Mouse (Mus musculus) liver, embryonic 14.5 days (tissue): ENCODE data around the gene Clta. TPM values are rescaled to one million over a fixed set of nuclear protein-coding genes. Genes with fewer than 3 reads are reported as not detected.
A peak's percentile ranks its signal among the peaks of the same experiment; 100 is the strongest.

ENCODE experiments used
- ATAC-seq: fragments of 200-750 bp; cut with Nextera tagmentation; 2 replicates; pipeline ENCODE4 v1.8.0; 2017; ENCODE audit warnings: moderate number of reproducible peaks, mild to moderate bottlenecking, moderate library complexity; ENCODE audit not compliant: insufficient read depth
- DNase-seq, 3 experiments: peaks; one replicate each; pipeline ENCODE4 v3.0.0-alpha.2; 2012 to 2013; ENCODE audit warnings: low read depth in 3 of 3, low spot score in 3 of 3
- H3K27ac ChIP-seq: fragments of 300-500 bp; sonication (generic); 2 replicates; pipeline ENCODE4 v1.5.1; 2014; ENCODE audit warnings: moderate library complexity, mild to moderate bottlenecking, control low read depth, inconsistent platforms
- H3K27me3 ChIP-seq: fragments of 300-500 bp; sonication (generic); 2 replicates; pipeline ENCODE4 v1.6.1; 2014; ENCODE audit warnings: mild to moderate bottlenecking, low read length, moderate library complexity; ENCODE audit not compliant: control insufficient read depth, insufficient read depth
- H3K36me3 ChIP-seq: fragments of 300-500 bp; sonication (generic); replicated peaks from 2 replicates; pipeline ENCODE4 v1.6.1; 2014; ENCODE audit warnings: low read depth; ENCODE audit not compliant: control insufficient read depth, insufficient read depth
- H3K4me1 ChIP-seq, 2 experiments: fragments of 200-500 bp in 1 of 2; fragments of 300-500 bp in 1 of 2; sonication (generic) in 1 of 2; replicated peaks; 2 replicates each; pipeline ENCODE4 v1.6.1; 2012 to 2014; ENCODE audit warnings: antibody characterized with exemption in 1 of 2, inconsistent platforms in 1 of 2, low read length in 1 of 2; ENCODE audit not compliant: control insufficient read depth in 2 of 2, insufficient read depth in 2 of 2
- H3K4me2 ChIP-seq: fragments of 300-500 bp; sonication (generic); 2 replicates; pipeline ENCODE4 v1.6.1; 2014; ENCODE audit warnings: low read depth, mild to moderate bottlenecking, control low read depth, moderate library complexity
- H3K4me3 ChIP-seq, 2 experiments: fragments of 200-500 bp in 1 of 2; fragments of 300-500 bp in 1 of 2; sonication (generic) in 1 of 2; 2 replicates each; pipeline ENCODE4 v1.5.1; 2012 to 2014; ENCODE audit warnings: low read depth in 2 of 2, low read length in 2 of 2, mild to moderate bottlenecking in 2 of 2, control low read depth in 1 of 2, inconsistent platforms in 1 of 2, moderate library complexity in 1 of 2; ENCODE audit not compliant: insufficient read depth in 1 of 2
- H3K9ac ChIP-seq: fragments of 300-500 bp; sonication (generic); replicated peaks from 2 replicates; pipeline ENCODE4 v1.6.1; 2014; ENCODE audit warnings: mild to moderate bottlenecking, control low read depth, moderate library complexity
- H3K9me3 ChIP-seq: fragments of 300-500 bp; sonication (generic); 2 replicates; pipeline ENCODE4 v1.6.1; 2016; ENCODE audit warnings: low read length, mixed read lengths; ENCODE audit not compliant: control insufficient read depth
- CTCF ChIP-seq: IDR thresholded peaks from 2 replicates; pipeline ENCODE4 v1.5.1; 2016; ENCODE audit warnings: antibody characterized with exemption, low read depth, control low read depth
- EP300 ChIP-seq: IDR thresholded peaks from 2 replicates; pipeline ENCODE4 v1.6.1; 2016; ENCODE audit warnings: antibody characterized with exemption, low read depth
- WGBS: fragments of 180-500 bp; shearing (Covaris S2); extraction: QIAGEN DNeasy Blood & Tissue Kit; methylation state at CpG from one replicate; pipeline ENCODE4 v1.1.7; 2014; ENCODE audit not compliant: insufficient replicate concordance; 5-methylcytosine and 5-hydroxymethylcytosine counted together
- polyA plus RNA-seq, 2 experiments: library from polyadenylated mRNA; depleted of rRNA in 1 of 2; stranded (reverse) in 1 of 2; unstranded in 1 of 2; fragments of >200 nt; fragmentation: Nextera tagmentation in 1 of 2; extraction: Ambion mirVana in 1 of 2; gene quantifications; 2 replicates each; pipeline versions ENCODE4 v1.2.1 to v1.2.3; 2012 to 2014

Gene Clta
- polyA plus RNA-seq, 2 experiments, result 121 to 173 TPM

DNA sequence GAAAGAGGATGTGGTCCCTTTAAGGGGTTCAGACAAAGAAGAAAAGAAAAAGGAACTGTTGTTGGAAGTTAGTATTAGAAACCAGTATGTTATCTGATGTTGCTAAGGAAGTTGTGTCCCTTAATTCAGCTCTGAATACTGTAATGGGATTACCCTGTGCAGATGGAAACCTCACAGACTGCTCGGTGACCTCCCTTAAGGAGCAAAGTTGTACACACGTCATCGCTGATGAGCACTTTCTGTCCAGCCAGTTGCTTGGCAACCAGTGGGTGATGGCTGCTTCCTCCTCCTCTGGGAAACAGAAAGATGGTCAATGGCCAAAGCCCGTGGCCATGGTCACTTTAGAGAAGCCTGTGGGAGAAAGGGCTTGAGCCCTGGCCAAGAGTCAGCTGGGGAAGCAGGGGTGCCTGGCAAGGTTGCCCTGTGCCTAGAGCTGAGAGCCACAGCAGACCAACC lies 30.7 kb upstream of the Clta start:
- no peak for DNase-seq
- no peak overlapping the region for H3K4me3 ChIP-seq
- no peak overlapping the region for H3K4me2 ChIP-seq
- no peaks in the 10 kb centered on the region for H3K27me3 ChIP-seq
- no peak overlapping the region for H3K27ac ChIP-seq
- WGBS, result 20% methylated on average over 4 of the region's 4 CpGs
- peaks cover 6 to 25% of the 10 kb centered on the region in 2 experiments; a peak in 3 of 4 replicates for H3K4me1 ChIP-seq
- no peak overlapping the region for H3K9ac ChIP-seq
- H3K9me3 ChIP-seq, result no peaks in the 10 kb centered on the region
- TF ChIP-seq CTCF (no peak), EP300 (no peak)
- no peaks in the 10 kb centered on the region; the same call in 1 of the 2 replicates for H3K36me3 ChIP-seq
- ATAC-seq, result no peak

DNA sequence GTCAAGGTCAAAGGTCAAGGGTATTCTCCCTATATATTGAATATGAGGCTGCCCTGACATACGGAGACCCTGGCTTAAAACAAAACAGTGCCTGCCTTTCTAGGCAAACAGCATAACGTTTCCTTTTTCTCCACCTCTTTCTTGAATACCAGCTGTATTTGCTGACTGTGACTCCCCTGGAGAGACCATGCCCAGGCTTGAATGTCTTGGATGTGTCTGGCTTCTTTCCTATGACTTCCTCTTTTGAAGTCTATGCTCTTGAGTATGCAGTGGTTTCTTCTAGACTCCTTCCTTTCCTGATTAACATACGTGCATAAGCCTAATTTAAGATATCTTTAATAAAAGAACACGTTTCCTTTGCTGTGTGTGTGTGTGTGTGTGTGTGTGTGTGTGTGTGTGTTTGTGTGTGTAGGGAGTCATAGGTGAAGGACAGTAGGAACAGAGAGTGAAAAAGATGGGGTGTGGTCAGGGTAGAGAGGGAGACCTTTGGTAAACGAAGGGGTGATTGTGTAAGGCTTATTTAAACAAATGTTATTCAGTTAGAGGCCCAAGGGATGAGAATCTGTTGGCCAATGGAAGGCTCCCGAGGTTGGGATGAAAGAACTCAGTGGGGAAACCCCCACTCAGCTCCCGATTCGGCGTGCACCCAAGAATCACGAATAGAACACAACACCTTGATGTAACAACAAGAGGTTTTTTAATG lies 29.2 kb upstream of the Clta start:
- Histone ChIP-seq H3K4me2 (no peak overlapping the region), H3K27me3 (no peaks in the 10 kb centered on the region), H3K27ac (no peak overlapping the region; the same call in 1 of the 2 replicates), H3K4me1 (peaks cover 6 to 25% of the 10 kb centered on the region in 2 experiments; a peak in 3 of 4 replicates), H3K36me3 (no peaks in the 10 kb centered on the region; the same call in 1 of the 2 replicates), H3K9me3 (no peaks in the 10 kb centered on the region), H3K9ac (no peak overlapping the region), H3K4me3 (no peak overlapping the region)
- ATAC-seq (peak; percentile 60; the same call in 1 of the 2 replicates), DNase-seq (no peak)
- TF ChIP-seq EP300, result no peak
- no peak for TF ChIP-seq CTCF
- 61% methylated on average over 10 of the region's 10 CpGs for WGBS

DNA sequence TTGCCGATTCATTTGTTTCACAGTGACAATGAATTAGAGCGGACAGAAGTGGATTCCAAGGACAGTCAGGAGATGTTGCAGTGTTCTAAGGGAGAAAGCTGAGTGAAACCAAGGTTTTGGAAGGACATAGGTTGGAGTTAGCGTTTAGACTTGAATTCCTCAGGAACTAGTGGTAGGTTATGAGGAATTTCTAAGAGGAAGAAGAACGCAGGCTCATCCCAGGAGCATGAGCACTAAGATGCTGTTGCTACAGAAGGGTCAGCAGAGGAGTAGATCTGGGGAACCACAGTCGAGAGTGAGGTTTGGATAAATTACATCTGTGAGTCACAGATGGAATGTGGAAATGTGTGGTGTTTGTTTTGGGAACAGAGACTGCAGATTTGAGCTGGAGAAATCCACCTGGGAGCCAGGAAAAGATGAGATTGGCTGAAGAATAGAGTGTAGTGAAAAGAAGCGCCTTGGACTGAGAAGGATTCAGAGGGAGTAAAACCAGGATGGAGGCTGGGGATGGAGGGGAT lies 28.0 kb upstream of the Clta start:
- H3K4me2 ChIP-seq, result no peak overlapping the region
- H3K27ac ChIP-seq, result no peak overlapping the region
- ATAC-seq (no peak), DNase-seq (no peak)
- peaks cover 6 to 25% of the 10 kb centered on the region in 2 experiments; a peak in 3 of 4 replicates for H3K4me1 ChIP-seq
- H3K27me3 ChIP-seq, result no peaks in the 10 kb centered on the region
- no peak overlapping the region for H3K4me3 ChIP-seq
- 79% methylated on average over 6 of the region's 6 CpGs for WGBS
- no peaks in the 10 kb centered on the region; the same call in 1 of the 2 replicates for H3K36me3 ChIP-seq
- no peak overlapping the region for H3K9ac ChIP-seq
- H3K9me3 ChIP-seq, result no peaks in the 10 kb centered on the region
- TF ChIP-seq CTCF (no peak), EP300 (no peak)

DNA sequence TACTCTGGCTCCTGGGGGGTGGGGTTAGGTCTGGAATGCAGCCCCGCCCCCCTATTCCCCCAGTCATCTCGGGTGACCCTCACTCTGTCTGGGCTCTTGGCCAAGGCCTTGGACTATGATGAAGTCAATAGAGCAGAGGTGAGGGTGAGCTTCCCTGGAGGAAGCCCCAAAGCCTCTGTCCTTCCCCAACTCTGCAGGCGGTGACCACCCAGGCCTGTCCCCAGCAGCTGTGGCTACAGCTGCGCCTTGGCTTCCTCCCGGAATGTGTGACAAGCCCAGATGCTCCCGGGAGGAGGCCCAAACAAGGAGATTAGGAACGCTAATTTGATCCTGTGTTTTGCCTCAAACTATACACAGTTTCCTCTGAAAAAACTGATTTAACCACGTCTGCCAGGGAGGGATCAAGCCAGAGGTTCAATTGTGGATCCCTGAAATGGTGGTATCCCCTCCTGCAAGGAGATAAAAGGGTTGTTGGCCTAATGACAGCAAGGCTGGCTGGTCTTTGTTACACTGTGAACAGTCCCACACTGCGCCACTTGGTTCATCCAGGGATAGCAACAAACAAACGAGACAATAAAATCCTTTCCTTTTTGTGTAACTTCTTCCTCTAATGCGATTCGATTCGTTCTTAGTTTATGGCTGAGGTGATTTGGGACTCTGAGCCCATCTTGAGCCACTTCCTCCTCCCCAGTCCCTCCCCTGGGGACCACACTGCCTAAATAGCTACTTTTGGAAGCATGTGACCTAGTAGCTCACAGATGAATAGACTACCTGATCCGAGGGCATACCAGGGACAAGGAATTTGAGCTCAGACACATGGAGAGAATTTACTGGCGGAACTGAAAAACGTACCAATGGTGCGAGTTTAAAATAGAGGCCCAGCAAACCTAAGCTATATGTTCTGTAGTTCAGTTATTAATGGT lies 25.5 kb upstream of the Clta start:
- H3K36me3 ChIP-seq, result no peaks in the 10 kb centered on the region; the same call in 1 of the 2 replicates
- H3K27ac ChIP-seq, result no peak overlapping the region
- DNase-seq, result no peak
- peaks cover 0 to 14% of the 10 kb centered on the region in 2 experiments; a peak in 2 of 4 replicates for H3K4me1 ChIP-seq
- 59% methylated on average over 17 of the region's 17 CpGs for WGBS
- H3K4me3 ChIP-seq, result no peak overlapping the region
- H3K9me3 ChIP-seq, result no peaks in the 10 kb centered on the region
- no peak for ATAC-seq
- no peak overlapping the region for H3K9ac ChIP-seq
- H3K4me2 ChIP-seq, result no peak overlapping the region
- TF ChIP-seq EP300 (no peak), CTCF (no peak)
- no peaks in the 10 kb centered on the region for H3K27me3 ChIP-seq
